Mouse (Mus musculus) kidney, adult 10 weeks (tissue): ENCODE data around the gene Gpm6a. TPM values are rescaled to one million over a fixed set of nuclear protein-coding genes. Genes with fewer than 3 reads are reported as not detected.

Source experiments
- polyA plus RNA-seq: library from polyadenylated mRNA; stranded (reverse); fragments of 350-450 nt; fragmentation: Illumina TruSeq; extraction: RNeasy Lipid Tissue Mini Kit (QIAGEN cat#74804); gene quantifications from one replicate; pipeline ENCODE4 v1.2.3, GENCODE M21; 2014; ENCODE audit warnings: low read depth, low replicate concordance

The Gpm6a gene
- 355 TPM for polyA plus RNA-seq

GRCm38 (mm10) chr8:54954741-54955455 is at the start of gene Gpm6a:
Gpm6a (plus strand) TSS chr8:54954843.

Other genes with a start within 250 kb of the Gpm6a start
- 1.1 TPM for gene Wdr17, start 67.7 kb upstream of the Gpm6a start, polyA plus RNA-seq